Mouse (Mus musculus) neutrophil, adult 65 days (primary cell): Measurements from ENCODE around the gene Zfp36l1. TPM values are rescaled to one million over a fixed set of nuclear protein-coding genes. Genes with fewer than 3 reads are reported as not detected.

Experiments used
- total RNA-seq: library from RNA; stranded (reverse); gene quantifications from 2 replicates; pipeline ENCODE4 v1.2.4, GENCODE M21; 2023

Zfp36l1 gene
- 24.3 and 52.3 TPM in 2 replicates for total RNA-seq

GRCm38 (mm10) chr12:80112852-80113551, at the start of gene Zfp36l1:
Gene Zfp36l1, minus strand, starts transcription at chr12:80113013.

Other genes starting within 250 kb of the Zfp36l1 start
- 527 and 645 TPM in 2 replicates for gene Actn1, start 147.4 kb upstream of the Zfp36l1 start, total RNA-seq